Mouse (Mus musculus): Measurements from ENCODE around the gene Lama4. TPM values are rescaled to one million over a fixed set of nuclear protein-coding genes. Genes with fewer than 3 reads are reported as not detected.
A peak's percentile ranks its signal among the peaks of the same experiment; 100 is the strongest.

Gene Lama4
- polyA plus RNA-seq, 1 experiment from 2014 or later: 27.2 TPM

DNA sequence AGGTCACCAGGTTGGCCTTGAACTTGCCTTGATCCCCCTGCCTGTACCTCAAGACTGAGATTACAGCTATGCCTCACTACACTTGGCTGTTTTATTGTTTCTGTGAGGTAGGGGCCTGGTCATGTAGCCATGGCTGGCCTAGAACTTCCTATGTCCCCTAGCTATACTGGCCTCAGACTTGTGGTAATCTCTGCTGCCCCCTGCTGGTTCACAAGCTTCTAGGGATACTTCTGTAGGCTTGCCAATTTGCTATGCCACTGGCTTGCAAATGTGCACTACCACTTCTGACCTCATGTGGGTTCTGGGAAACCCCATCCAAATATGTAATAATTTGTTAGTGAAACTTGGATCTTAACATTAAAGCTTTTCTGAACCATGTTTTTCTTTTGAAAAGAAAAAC is 101.6 kb downstream of the Lama4 start:
- ATAC-seq (ENCODE audit: low FRiP score, low read depth): peak; percentile 71; the same call in 1 of the 2 replicates
- H3K4me2 ChIP-seq (replicated peaks): no peak overlapping the region

DNA sequence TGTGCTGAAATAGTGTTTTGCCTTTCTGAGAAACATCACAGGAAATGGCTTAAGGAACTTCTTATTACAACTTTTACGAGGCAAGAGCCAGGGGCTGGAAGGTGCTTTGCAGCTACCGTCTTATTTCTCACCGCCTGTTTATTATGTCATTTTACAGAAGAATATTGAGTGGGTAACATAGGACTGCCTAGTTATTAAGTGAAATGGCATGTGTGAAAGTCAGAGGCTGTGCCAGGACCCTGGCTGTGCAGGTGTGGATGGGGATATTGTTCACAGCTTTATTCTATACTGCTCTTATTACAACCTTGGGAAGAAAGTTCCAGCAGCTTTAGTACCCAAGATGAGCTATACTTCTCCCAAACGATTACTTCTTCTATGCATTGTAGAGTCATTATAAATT is 106.7 kb downstream of the Lama4 start:
- Histone ChIP-seq H3K4me1 (no peaks in the 10 kb centered on the region), H3K9me3 (no peaks in the 10 kb centered on the region), H3K27me3 (no peaks in the 10 kb centered on the region), H3K4me2 (replicated peaks) (no peak overlapping the region), H3K9ac (replicated peaks) (no peak overlapping the region), H3K36me3 (no peaks in the 10 kb centered on the region), H3K27ac (replicated peaks) (no peak overlapping the region), H3K4me3 (no peak overlapping the region)
- 90% methylated on average over 4 of the region's 4 CpGs for WGBS
- ATAC-seq (ENCODE audit: low FRiP score, low read depth): no peak

More for the DNA sequence above, 101.6 kb downstream of the Lama4 start:
- H3K4me3 ChIP-seq: no peak overlapping the region
- no peaks in the 10 kb centered on the region for H3K36me3 ChIP-seq
- H3K4me1 ChIP-seq: no peaks in the 10 kb centered on the region
- H3K9me3 ChIP-seq: no peaks in the 10 kb centered on the region
- H3K27ac ChIP-seq (replicated peaks): no peak overlapping the region
- H3K27me3 ChIP-seq: no peaks in the 10 kb centered on the region
- no peak overlapping the region for H3K9ac ChIP-seq (replicated peaks)

DNA sequence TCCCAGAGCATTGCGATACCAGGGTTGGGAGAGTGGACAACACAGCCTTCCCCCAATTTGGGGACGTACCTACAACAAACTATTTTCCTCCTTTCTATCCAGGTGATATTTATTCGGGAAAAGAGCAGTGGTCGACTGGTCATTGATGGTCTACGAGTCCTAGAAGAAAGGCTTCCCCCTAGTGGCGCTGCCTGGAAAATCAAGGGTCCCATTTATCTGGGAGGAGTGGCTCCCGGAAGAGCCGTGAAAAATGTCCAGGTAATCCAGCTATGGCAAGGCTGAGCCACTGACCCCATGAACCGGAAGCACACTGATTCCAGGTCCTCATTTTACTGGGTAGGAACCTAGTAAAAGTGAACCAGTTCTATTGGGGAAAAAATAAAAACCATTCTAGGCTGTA is 131.7 kb downstream of the Lama4 start:
- H3K36me3 ChIP-seq: no peaks in the 10 kb centered on the region
- 87% methylated on average over 9 of the region's 9 CpGs for WGBS
- no peak for ATAC-seq (ENCODE audit: low FRiP score, low read depth)
- no peaks in the 10 kb centered on the region for H3K4me1 ChIP-seq
- no peak overlapping the region for H3K4me3 ChIP-seq
- no peaks in the 10 kb centered on the region for H3K27me3 ChIP-seq
- H3K4me2 ChIP-seq (replicated peaks): no peak overlapping the region
- no peak overlapping the region for H3K27ac ChIP-seq (replicated peaks)
- no peaks in the 10 kb centered on the region for H3K9me3 ChIP-seq
- H3K9ac ChIP-seq (replicated peaks): no peak overlapping the region

DNA sequence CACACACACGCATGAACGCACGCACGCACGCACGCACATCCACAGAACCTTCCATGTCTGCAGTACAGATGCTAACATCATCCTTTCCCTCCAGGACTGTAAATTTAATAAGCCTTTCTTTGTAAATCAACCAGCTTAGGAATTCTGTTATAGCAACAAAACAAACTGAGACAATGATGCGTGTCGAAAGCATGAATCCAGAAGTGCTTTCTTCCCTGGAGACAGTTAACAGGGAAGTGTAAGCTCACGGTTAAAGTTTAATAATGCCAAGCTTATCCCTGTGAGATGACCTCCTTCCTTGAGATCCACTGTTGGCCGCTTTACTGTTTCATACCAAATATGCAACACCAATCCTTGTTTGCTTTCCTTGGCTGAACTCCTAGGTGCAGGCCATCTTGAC is 133.4 kb downstream of the Lama4 start:
- 94% methylated on average over 10 of the region's 10 CpGs for WGBS
- H3K36me3 ChIP-seq: 0 out of 2 replicates have a peak, but pooled peaks cover 3% of the 10 kb centered on the region
- no peak overlapping the region for H3K9ac ChIP-seq (replicated peaks)
- no peaks in the 10 kb centered on the region for H3K4me1 ChIP-seq
- H3K4me3 ChIP-seq: no peak overlapping the region
- ATAC-seq (ENCODE audit: low FRiP score, low read depth): no peak
- no peaks in the 10 kb centered on the region for H3K9me3 ChIP-seq
- H3K27ac ChIP-seq (replicated peaks): no peak overlapping the region
- H3K27me3 ChIP-seq: no peaks in the 10 kb centered on the region
- no peak overlapping the region for H3K4me2 ChIP-seq (replicated peaks)

DNA sequence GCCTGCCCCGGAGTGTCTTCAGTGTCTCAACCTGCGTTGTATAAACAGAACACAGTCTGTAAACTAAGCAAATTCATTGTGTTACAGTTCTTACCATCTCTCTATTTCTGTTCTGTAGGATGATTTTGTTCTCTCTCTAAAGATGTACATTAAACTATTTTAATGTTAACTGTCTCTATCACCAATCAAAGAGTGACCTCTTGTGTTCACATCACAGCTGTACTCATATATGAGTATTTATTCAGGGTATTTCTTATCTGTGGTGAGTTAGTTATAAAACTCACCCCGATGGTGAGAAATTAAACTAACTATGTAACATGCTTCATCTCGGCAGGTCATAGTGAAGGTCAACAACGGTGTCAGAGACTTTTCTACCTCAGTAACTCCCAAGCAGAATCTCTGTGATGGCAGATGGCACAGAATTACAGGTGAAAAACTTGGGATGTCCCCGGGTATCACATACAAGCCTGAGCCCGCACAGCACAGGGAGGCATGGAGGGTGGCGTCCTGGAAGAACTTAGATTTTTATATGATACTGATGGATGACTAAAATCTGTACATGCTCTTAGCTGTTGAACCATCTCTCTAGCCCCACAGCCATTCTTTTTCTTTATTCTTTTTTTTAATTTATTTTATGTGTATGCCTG is 139.6 kb downstream of the Lama4 start:
- ATAC-seq (ENCODE audit: low FRiP score, low read depth): no peak
- no peak overlapping the region for H3K4me3 ChIP-seq
- no peaks in the 10 kb centered on the region for H3K27me3 ChIP-seq
- no peaks in the 10 kb centered on the region for H3K4me1 ChIP-seq
- no peaks in the 10 kb centered on the region for H3K9me3 ChIP-seq
- no peak overlapping the region for H3K4me2 ChIP-seq (replicated peaks)
- H3K9ac ChIP-seq (replicated peaks): no peak overlapping the region
- WGBS: 91% methylated on average over 8 of the region's 8 CpGs
- H3K36me3 ChIP-seq: 0 out of 2 replicates have a peak, but pooled peaks cover 3% of the 10 kb centered on the region
- no peak overlapping the region for H3K27ac ChIP-seq (replicated peaks)

DNA sequence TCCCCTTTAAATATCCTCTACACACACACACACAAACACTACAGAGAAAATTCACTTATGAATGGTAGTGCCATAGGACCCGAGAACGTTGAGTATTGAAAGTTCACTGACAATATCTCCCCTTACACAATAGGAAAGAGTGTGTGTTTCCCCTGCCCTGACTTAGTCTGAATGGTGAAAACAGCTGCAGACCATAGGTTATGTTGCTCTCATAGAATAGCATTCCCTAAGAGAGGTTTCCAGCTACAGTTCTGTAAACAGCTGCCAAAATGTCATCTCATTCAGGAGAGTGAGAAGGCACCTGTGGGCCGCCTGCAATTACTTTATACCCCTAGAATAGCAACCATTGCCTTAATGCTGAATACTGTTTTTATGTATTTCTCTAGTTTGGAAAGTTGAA is 141.1 kb downstream of the Lama4 start:
- 0 out of 2 replicates have a peak, but pooled peaks cover 3% of the 10 kb centered on the region for H3K36me3 ChIP-seq
- no peak for ATAC-seq (ENCODE audit: low FRiP score, low read depth)
- WGBS: 48% methylated on average over 3 of the region's 3 CpGs

DNA sequence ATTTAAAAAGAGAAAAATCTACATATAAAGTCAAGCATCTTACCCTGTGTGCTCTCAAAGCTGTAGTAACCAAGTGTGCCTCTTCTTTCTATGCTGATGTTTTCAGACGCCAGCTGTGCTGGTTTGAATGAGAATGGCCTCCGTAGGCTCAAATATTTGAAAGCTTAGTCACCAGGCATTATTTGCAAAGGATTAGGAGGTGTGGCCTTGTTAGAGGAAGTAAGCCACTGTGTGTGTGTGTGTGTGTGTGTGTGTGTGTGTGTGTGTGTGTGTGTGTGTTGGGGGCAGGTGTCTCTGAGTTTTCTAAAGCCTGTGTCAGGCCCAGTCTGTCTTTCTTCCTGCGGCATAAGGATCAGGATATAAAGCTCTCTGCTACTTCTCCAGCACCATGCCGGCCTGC is 141.6 kb downstream of the Lama4 start:
- WGBS: 18% methylated on average over 4 of the region's 4 CpGs

More for the DNA sequence above, 141.1 kb downstream of the Lama4 start:
- Histone ChIP-seq H3K4me2 (replicated peaks) (no peak overlapping the region), H3K9ac (replicated peaks) (no peak overlapping the region), H3K27ac (replicated peaks) (no peak overlapping the region), H3K27me3 (no peaks in the 10 kb centered on the region), H3K4me3 (no peak overlapping the region), H3K9me3 (no peaks in the 10 kb centered on the region), H3K4me1 (no peaks in the 10 kb centered on the region)

DNA sequence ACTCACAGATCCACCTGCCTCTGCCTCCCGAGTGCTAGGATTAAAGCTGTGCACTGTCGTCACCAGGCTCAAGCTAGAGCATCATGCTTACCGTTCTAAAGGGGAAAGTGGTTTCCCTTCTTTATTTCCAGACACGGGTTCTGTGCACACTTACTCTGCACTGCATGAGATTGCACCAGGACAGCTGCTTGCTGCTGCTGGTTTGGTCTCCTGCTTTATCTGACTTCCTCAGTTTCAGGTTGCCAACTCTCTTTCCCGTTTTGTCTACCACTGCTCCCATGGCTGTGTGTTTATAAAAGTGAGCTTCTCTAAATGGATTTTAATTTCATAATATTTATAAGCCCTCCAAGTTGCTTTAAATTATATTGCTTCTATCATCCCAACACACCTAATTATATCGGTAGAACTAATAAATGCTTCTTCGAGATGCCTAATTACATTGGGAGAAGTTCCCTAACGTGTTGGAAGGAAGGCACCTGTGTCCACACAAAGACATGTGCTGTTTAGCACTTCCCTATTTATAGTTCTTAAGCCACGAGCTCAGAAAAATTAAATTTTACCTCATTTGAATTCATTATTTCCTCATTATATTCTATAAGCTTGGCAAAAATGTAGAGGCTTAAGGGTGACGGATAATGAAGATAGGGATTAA is 143.6 kb downstream of the Lama4 start:
- 77% methylated on average over 10 of the region's 10 CpGs for WGBS
- Histone ChIP-seq H3K9ac (replicated peaks) (no peak overlapping the region), H3K4me2 (replicated peaks) (no peak overlapping the region), H3K4me3 (no peak overlapping the region), H3K36me3 (no peaks in the 10 kb centered on the region), H3K9me3 (no peaks in the 10 kb centered on the region), H3K27ac (replicated peaks) (no peak overlapping the region), H3K27me3 (no peaks in the 10 kb centered on the region), H3K4me1 (no peaks in the 10 kb centered on the region)
- ATAC-seq (ENCODE audit: low FRiP score, low read depth): no peak

More for the DNA sequence above, 141.6 kb downstream of the Lama4 start:
- H3K27me3 ChIP-seq: no peaks in the 10 kb centered on the region
- no peaks in the 10 kb centered on the region for H3K4me1 ChIP-seq
- H3K9me3 ChIP-seq: no peaks in the 10 kb centered on the region
- H3K9ac ChIP-seq (replicated peaks): no peak overlapping the region
- 0 out of 2 replicates have a peak, but pooled peaks cover 3% of the 10 kb centered on the region for H3K36me3 ChIP-seq
- no peak overlapping the region for H3K4me3 ChIP-seq
- ATAC-seq (ENCODE audit: low FRiP score, low read depth): peak; percentile 51; the same call in 1 of the 2 replicates
- no peak overlapping the region for H3K4me2 ChIP-seq (replicated peaks)
- no peak overlapping the region for H3K27ac ChIP-seq (replicated peaks)

DNA sequence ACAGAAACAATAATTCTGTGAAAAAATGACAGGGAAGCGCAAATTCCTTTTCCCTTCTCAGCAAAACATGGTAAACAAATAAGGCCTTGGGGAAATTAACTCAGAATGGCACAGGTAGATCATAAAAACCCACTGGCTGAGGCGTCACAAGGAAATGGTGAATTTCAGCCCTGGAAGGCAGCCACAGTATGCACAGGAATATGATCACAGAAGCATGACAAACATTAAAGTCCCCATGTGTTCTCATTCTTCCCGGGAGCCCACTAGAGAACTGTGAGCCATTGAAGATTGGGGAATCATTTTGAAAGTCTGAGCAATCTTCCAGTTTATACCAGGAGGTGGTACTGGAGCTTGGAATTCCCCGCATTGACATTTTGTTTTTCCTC is 144.2 kb downstream of the Lama4 start:
- 63% methylated on average over 4 of the region's 4 CpGs for WGBS
- H3K9ac ChIP-seq (replicated peaks): no peak overlapping the region
- no peaks in the 10 kb centered on the region for H3K27me3 ChIP-seq
- H3K4me2 ChIP-seq (replicated peaks): no peak overlapping the region
- H3K4me1 ChIP-seq: no peaks in the 10 kb centered on the region
- no peak overlapping the region for H3K27ac ChIP-seq (replicated peaks)
- no peak for ATAC-seq (ENCODE audit: low FRiP score, low read depth)
- no peak overlapping the region for H3K4me3 ChIP-seq
- no peaks in the 10 kb centered on the region for H3K9me3 ChIP-seq
- no peaks in the 10 kb centered on the region for H3K36me3 ChIP-seq

DNA sequence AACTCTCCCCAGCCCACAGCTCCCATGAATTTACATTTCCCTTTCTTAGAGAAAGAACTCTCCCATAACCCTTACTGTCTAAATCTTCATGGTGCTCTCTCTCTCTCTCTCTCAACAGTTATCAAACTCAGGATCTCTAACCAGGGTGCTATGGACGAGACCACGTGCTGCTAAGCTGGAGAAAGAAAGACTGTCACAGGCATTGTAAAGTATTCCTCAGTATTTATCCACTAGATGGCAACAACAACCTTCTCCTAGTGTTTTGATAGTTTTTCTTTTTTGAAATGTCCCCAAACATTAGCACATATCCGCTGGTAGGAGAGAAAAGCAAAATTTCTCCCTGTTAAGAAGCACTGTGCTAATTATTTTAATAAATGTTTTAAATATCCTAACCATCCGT is 156.1 kb downstream of the Lama4 start:
- 45% methylated on average over 4 of the region's 4 CpGs for WGBS
- Histone ChIP-seq H3K4me3 (no peak overlapping the region), H3K4me1 (no peaks in the 10 kb centered on the region), H3K27ac (replicated peaks) (no peak overlapping the region), H3K4me2 (replicated peaks) (no peak overlapping the region), H3K36me3 (peaks cover 4% of the 10 kb centered on the region; the same call in 1 of the 2 replicates), H3K9me3 (no peaks in the 10 kb centered on the region), H3K9ac (replicated peaks) (no peak overlapping the region), H3K27me3 (no peaks in the 10 kb centered on the region)
- ATAC-seq (ENCODE audit: low FRiP score, low read depth): no peak

DNA sequence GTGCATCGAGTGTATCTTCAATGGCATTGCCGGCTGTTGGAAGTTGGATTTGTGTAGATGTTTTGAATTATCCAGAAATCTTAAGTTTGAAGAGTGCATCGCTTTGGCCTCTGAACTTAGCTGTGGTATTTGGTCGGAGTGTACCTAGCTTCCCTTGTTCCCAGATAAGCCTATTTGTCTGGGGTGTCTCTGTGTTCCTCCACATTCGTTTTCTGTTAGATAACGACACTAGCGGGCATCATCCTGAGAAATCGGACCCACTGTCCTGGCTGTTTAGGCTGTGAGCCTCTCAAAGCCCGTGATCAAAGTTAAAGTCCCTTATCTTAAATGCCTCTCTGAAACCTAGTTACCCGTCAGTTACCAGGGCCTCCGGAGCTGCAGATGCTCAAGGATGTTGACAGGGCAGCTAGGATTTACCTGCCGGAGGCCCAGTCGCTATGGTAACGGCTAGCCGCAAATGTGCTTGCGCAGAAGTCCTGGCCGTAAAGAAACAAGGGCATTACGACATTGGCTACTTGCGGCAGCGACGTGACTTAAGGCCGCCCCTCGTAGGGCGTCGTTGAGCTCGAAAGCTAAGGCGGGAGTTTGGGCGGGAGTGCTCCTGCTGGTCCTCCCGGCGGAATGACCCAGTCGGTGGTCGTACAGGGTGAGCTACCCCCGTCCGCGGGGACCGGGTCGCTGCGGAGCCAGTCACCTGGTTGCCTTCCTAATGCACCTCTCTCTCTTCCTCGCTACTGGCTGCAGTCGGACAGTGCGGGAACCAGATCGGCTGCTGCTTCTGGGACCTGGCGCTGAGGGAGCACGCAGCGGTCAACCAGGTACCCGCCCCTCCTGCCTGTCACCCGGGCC is 168.4 kb downstream of the Lama4 start, which contains the start of the genes Fam229b and Tube1:
Gene Fam229b (minus strand): TSS at position 453 of the 849 bp plus-strand sequence.
Gene Tube1 (plus strand): TSS at position 515 of the 849 bp plus-strand sequence.
- peak within 1 kb of the TSS; percentile 78 for H3K9ac ChIP-seq (replicated peaks)
- peaks cover 24% of the 10 kb centered on the region for H3K4me1 ChIP-seq
- 5% methylated on average over 47 of the region's 47 CpGs for WGBS

DNA sequence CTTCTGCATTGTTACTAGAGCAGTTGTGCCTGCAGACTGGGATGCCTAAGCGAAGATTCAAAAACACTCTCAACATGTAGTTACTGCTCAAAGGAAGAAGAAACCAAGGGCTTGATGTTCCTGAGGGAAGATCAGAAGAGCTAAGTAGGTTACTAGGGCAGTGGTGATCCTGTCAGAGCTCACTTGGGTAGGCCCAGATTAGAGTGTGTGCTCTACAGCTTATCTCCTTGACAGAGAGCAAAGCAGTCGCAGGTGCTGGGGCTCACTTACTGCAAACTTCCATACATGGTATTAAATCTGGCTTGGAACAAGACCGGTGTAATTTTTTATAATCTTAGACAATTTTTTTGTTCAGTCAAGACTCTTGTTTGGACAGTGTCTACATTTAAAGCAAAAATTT is 172.5 kb downstream of the Lama4 start:
- H3K9ac ChIP-seq (replicated peaks): no peak overlapping the region
- H3K27me3 ChIP-seq: no peaks in the 10 kb centered on the region
- no peak overlapping the region for H3K27ac ChIP-seq (replicated peaks)
- H3K4me2 ChIP-seq (replicated peaks): no peak overlapping the region
- 91% methylated on average over 3 of the region's 3 CpGs for WGBS
- H3K4me3 ChIP-seq: no peak overlapping the region
- no peaks in the 10 kb centered on the region for H3K9me3 ChIP-seq
- peaks cover 24% of the 10 kb centered on the region for H3K4me1 ChIP-seq
- no peak for ATAC-seq (ENCODE audit: low FRiP score, low read depth)
- H3K36me3 ChIP-seq: peaks cover 37% of the 10 kb centered on the region

More for the DNA sequence above, 168.4 kb downstream of the Lama4 start, which contains the start of the genes Fam229b and Tube1:
- Histone ChIP-seq H3K4me3 (peak within 1 kb of the TSS; percentile 79), H3K4me2 (replicated peaks) (peak within 1 kb of the TSS; percentile 75), H3K27me3 (no peaks in the 10 kb centered on the region), H3K36me3 (peaks cover 18% of the 10 kb centered on the region), H3K27ac (replicated peaks) (peak within 1 kb of the TSS; percentile 56), H3K9me3 (no peaks in the 10 kb centered on the region)
- peak; percentile 94 for ATAC-seq (ENCODE audit: low FRiP score, low read depth)

All from midbrain, embryonic 12.5 days (tissue).